Mouse (Mus musculus) hindbrain, embryonic 16.5 days (tissue): Measurements from ENCODE around the gene Ttc14. TPM values are rescaled to one million over a fixed set of nuclear protein-coding genes. Genes with fewer than 3 reads are reported as not detected.

Experiments
- ATAC-seq: fragments of 200-750 bp; cut with Nextera tagmentation; 2 replicates; pipeline ENCODE4 v1.8.0; 2017; ENCODE audit warnings: moderate TSS enrichment, moderate library complexity
- H3K27ac ChIP-seq: fragments of 300-500 bp; sonication (generic); 2 replicates; pipeline ENCODE4 v1.5.1; 2014; ENCODE audit warnings: low read depth, mild to moderate bottlenecking, control low read depth, low read length, moderate library complexity
- H3K27me3 ChIP-seq: fragments of 300-500 bp; sonication (generic); replicated peaks from 2 replicates; pipeline ENCODE4 v1.6.1; 2014; ENCODE audit warnings: low read length; ENCODE audit not compliant: control insufficient read depth, insufficient read depth
- H3K36me3 ChIP-seq: fragments of 300-500 bp; sonication (generic); 2 replicates; pipeline ENCODE4 v1.6.1; 2014; ENCODE audit warnings: mild to moderate bottlenecking, low read length, moderate library complexity, mixed read lengths; ENCODE audit not compliant: control insufficient read depth, insufficient read depth
- H3K4me1 ChIP-seq: fragments of 300-500 bp; sonication (generic); 2 replicates; pipeline ENCODE4 v1.6.1; 2014; ENCODE audit warnings: low read depth, low read length; ENCODE audit not compliant: control insufficient read depth, insufficient read depth
- H3K4me2 ChIP-seq: fragments of 300-500 bp; sonication (generic); 2 replicates; pipeline ENCODE4 v1.6.1; 2014; ENCODE audit warnings: mild to moderate bottlenecking, low read length, control low read depth, moderate library complexity
- H3K4me3 ChIP-seq: fragments of 300-500 bp; sonication (generic); 2 replicates; pipeline ENCODE4 v1.5.1; 2014; ENCODE audit warnings: mild to moderate bottlenecking, low read length, control low read depth, moderate library complexity
- H3K9ac ChIP-seq: fragments of 300-500 bp; sonication (generic); 2 replicates; pipeline ENCODE4 v1.6.1; 2014; ENCODE audit warnings: low read depth, mild to moderate bottlenecking, control low read depth, low read length, moderate library complexity
- H3K9me3 ChIP-seq: fragments of 300-500 bp; sonication (generic); 2 replicates; pipeline ENCODE4 v1.6.1; 2014; ENCODE audit warnings: mild to moderate bottlenecking, low read length, moderate library complexity; ENCODE audit not compliant: control insufficient read depth
- WGBS: fragments of 180-500 bp; shearing (Covaris S2); extraction: QIAGEN DNeasy Blood & Tissue Kit; methylation state at CpG from one replicate; pipeline ENCODE4 v1.1.7; 2014; 5-methylcytosine and 5-hydroxymethylcytosine counted together
- polyA plus RNA-seq: library from polyadenylated mRNA; unstranded; fragments of >200 nt; fragmentation: Nextera tagmentation; extraction: Ambion mirVana; gene quantifications from 2 replicates; pipeline ENCODE4 v1.2.1, GENCODE M21; 2015

The Ttc14 gene
- polyA plus RNA-seq, 1 experiment from 2014 or later: 62.0 TPM

DNA sequence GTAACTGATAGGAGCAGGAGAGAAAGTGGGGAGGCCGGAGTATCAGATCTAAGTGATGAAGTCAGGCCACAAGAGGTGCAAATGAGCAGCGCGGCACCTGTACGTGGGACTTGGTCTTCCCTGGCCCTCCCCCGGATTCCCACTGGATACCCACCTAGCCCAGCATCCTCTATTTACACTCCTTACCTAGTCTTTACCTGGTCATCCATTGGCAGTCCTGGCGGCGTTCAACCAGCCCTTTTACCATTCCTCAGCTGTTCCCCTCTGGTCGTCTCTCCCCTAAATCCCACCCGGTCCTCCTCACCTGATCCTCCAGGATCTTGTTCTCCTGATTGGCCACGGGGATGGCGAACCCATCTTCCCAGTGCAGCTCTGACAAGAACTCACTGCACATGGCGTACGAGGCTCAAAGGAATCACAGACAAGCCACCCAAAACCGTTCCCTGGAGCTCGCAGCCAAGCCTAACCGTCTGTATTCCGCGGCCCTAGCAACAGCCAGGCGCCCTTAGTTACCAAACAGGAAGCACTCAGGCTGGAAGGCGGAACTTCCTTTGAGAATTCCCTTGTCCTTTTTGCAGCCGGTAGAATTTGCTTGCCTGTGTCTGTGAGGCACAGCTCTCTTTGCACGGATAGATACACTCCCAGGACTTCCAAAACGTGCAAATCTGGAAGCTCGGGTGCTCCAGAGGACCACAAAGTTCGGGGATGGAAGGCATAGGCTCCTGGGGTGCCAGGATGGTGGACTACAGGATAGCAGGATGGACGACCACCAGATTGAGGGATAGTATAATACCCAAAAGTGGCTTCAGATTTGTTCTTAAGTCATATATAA is 44.4 kb downstream of the Ttc14 start, which contains the start of gene Ccdc39:
Ccdc39 (minus strand) TSS at position 510 of the 832 bp plus-strand sequence.
- Histone ChIP-seq H3K9me3 (no peaks in the 10 kb centered on the region), H3K4me3 (peak within 1 kb of the TSS; percentile 67), H3K27ac (peak within 1 kb of the TSS; percentile 45), H3K4me2 (peak within 1 kb of the TSS; percentile 60), H3K4me1 (peaks cover 10% of the 10 kb centered on the region), H3K27me3 (no peaks in the 10 kb centered on the region), H3K9ac (peak within 1 kb of the TSS; percentile 68), H3K36me3 (no peaks in the 10 kb centered on the region)
- WGBS: 3% methylated on average over 26 of the region's 26 CpGs
- peak; percentile 97 for ATAC-seq

GRCm38 (mm10) chr3:33846639-33847038 is 47.0 kb downstream of the Ttc14 start:
- Histone ChIP-seq H3K4me3 (no peak overlapping the region), H3K27me3 (no peaks in the 10 kb centered on the region), H3K9me3 (no peaks in the 10 kb centered on the region), H3K4me1 (peaks cover 10% of the 10 kb centered on the region), H3K4me2 (no peak overlapping the region), H3K36me3 (no peaks in the 10 kb centered on the region), H3K9ac (no peak overlapping the region), H3K27ac (no peak overlapping the region)
- no peak for ATAC-seq
- WGBS: 88% methylated on average over 6 of the region's 6 CpGs

- Histone ChIP-seq H3K27me3 (no peaks in the 10 kb centered on the region), H3K9ac (no peak overlapping the region), H3K4me2 (no peak overlapping the region), H3K27ac (no peak overlapping the region), H3K4me3 (no peak overlapping the region), H3K9me3 (no peaks in the 10 kb centered on the region), H3K36me3 (no peaks in the 10 kb centered on the region), H3K4me1 (no peaks in the 10 kb centered on the region)
- no peak for ATAC-seq
- 92% methylated on average over 4 of the region's 4 CpGs for WGBS
Observed at GRCm38 (mm10) chr3:33850856-33851255, 51.2 kb downstream of the Ttc14 start.

DNA sequence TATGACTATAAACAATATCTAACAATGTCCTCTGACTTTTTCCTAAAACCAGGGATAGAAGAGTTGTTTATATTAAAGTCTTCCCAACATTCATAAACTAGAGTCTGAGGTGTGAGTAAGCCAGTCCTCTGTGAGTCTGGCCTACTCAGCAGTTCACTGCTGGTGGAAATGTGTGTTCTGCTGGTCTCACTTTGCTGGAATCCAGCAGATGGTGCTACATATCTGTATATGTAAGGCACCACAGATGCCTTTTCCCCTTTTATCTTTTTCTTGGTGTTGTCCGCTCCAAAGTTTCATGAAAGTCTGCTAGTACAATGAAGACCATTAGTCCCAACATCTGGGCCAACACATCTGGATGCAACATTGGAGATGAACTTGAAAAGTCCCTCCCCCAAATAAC is 53.4 kb downstream of the Ttc14 start:
- Histone ChIP-seq H3K4me2 (no peak overlapping the region), H3K27ac (no peak overlapping the region), H3K36me3 (no peaks in the 10 kb centered on the region), H3K9ac (no peak overlapping the region), H3K4me1 (no peaks in the 10 kb centered on the region), H3K27me3 (no peaks in the 10 kb centered on the region), H3K9me3 (no peaks in the 10 kb centered on the region), H3K4me3 (no peak overlapping the region)
- 0 out of 2 replicates have a peak, but pooled peaks have one; percentile 71 for ATAC-seq
- 56% methylated on average over 1 of the region's 1 CpGs for WGBS

- Histone ChIP-seq H3K4me1 (no peaks in the 10 kb centered on the region), H3K36me3 (no peaks in the 10 kb centered on the region), H3K9me3 (no peaks in the 10 kb centered on the region), H3K4me2 (no peak overlapping the region), H3K4me3 (no peak overlapping the region), H3K27me3 (no peaks in the 10 kb centered on the region), H3K9ac (no peak overlapping the region), H3K27ac (no peak overlapping the region)
- ATAC-seq: no peak
- WGBS: 91% methylated on average over 3 of the region's 3 CpGs
Observed at GRCm38 (mm10) chr3:33858939-33859338, 59.3 kb downstream of the Ttc14 start.

DNA sequence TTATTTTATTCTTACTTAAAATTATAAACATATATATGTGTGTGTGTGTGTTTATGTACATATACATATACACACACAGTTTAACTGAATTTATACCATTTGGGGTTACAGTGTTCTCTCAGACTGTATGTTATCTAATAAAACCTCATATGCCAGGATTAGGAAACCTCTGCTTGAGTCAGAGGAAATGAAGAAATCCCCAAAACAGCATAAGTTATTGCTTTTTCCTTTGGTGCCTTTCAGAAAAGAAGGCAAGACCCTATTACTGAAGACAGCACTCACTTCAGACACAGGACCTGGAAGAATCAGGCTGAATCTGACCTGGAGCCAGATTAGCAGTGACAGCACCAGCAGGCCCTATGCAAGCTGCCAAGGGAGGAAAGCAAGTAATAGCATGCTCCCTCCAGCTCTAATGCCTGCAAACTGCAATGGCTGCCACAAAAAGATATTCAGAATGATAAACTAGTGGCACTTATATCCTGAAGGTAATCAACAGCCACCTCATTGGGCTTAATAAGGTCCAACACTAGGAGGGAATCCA is 64.4 kb downstream of the Ttc14 start:
- no peaks in the 10 kb centered on the region for H3K4me1 ChIP-seq
- no peaks in the 10 kb centered on the region for H3K9me3 ChIP-seq
- H3K27me3 ChIP-seq: no peaks in the 10 kb centered on the region
- no peak overlapping the region for H3K27ac ChIP-seq
- H3K36me3 ChIP-seq: no peaks in the 10 kb centered on the region
- ATAC-seq: no peak
- H3K4me3 ChIP-seq: no peak overlapping the region
- no peak overlapping the region for H3K9ac ChIP-seq
- no peak overlapping the region for H3K4me2 ChIP-seq

Other genes with a start within 250 kb of the Ttc14 start
- 17.4 and 18.4 TPM in 2 replicates for gene Ccdc39, start 44.5 kb downstream of the Ttc14 start, polyA plus RNA-seq
- gene Fxr1, start 220.1 kb downstream of the Ttc14 start, polyA plus RNA-seq: 31.8 and 35.4 TPM in 2 replicates